Mouse (Mus musculus): Measurements from ENCODE around the gene Sinhcaf. TPM values are rescaled to one million over a fixed set of nuclear protein-coding genes. Genes with fewer than 3 reads are reported as not detected.
"Not testable (repeated sequence)": the region's sequence is repeated elsewhere in the genome, so short reads cannot be mapped to it uniquely, and the experiment has no call there.

Sinhcaf gene
- total RNA-seq, 1 experiment from 2014 or later, result 37.2 TPM

DNA sequence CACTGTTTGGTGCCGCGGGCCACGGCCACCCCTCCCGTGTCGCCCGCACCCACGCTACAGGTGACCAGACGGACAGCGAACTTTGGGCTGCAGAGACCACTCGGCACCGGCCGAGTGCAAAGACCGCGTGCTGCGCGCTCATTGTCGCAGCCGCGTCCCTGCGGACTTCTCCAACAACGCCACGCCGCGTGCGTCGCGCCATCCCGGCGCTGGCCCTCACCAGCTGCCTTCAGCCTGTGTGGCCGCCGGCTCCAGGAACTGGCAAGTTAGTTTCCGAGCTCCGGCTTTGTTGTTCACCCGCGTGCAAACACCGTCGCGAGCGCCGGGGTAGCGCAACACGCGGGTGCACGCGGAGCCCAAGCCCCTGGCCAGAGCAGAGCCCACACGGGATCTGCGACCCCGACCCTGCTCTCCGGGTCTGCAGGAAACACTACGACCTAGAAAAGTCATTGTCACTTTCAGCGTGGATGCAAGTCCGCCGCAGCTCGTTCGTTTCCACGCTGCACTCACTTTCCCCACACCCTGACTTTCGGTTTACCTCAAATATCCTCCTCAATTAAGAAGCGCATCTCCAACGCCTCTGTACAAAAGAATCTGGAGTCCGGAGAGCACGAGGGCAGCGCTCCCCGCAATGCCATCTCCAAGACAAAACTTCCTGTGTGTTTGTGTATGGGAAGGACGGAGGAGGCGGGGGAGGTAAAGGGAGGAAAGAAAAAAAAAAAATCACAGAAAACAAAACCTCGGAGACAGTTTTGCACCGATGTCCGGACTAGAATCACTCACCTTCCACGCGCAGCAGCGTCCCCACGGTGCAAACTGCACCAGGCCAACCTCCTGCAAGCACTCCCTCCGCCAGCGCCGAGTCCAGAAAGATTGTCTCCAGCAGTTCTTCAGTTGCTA, 508 bp downstream of the Sinhcaf start:
- DNase-seq, result peak; percentile 46

GRCm38 (mm10) chr6:148944767-148945508, 1.3 kb downstream of the Sinhcaf start:
- peak; percentile 71 for DNase-seq

DNA sequence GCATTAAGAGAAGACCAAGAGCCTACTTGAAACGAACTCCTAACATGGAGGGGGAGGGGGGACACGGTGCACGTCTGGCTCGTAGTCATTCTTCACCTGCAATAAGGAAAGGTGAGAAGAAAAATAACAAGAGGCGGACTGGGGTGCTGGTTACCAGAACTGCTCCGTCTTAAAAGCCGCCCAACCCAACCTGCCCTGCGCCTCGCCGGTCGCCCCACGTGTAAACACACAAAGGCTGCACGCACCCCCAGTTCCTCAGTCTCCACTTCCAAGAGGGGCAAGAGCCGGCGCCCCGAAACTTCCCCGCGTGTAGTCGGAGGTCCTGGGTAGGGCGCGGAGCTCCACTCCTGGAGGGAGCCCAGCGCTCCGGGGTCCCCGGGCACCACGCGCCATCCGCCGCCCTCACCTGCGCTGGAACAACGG, 1.9 kb downstream of the Sinhcaf start:
- no peak for DNase-seq

DNA sequence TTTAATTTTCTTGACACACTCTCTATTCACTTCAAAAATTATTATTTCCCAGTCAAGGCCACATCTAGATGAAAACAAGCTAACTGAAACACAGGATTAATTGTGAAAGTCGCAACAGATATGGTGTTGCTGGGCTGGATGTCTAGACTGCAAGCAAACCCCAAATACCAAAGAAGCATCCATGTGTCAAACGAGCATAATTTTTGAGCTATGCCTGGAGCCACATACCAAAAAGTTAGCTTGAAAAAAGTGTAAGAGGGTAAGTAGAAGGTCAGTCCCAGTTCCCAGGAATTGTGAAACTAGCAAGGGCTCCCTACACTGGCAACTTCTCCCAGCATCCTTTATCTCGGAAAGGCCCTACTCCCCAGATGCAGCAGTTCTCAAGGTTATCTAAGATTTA, 2.6 kb downstream of the Sinhcaf start:
- DNase-seq, result no peak

GRCm38 (mm10) chr6:148942406-148942805, 3.9 kb downstream of the Sinhcaf start:
- no peak for DNase-seq

DNA sequence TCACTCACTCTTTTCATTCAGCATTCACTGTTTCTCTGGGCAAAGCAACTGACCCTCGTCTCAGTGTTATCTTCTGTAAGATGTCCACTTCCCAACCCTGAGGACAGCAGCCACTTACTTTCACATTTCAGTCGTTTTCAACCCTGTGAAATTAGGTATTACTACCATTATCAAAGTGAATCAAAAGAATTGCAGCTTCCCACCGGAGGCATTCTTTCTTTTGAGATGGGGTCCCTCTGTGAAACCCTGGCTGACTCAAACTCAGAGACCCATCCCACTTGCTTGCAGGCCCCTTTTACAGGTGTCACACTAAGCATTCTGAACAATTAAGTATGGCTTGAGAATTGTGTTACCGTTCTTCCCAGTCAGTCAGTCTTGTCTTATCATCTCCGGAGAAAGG, 4.4 kb downstream of the Sinhcaf start:
- no peak for DNase-seq

GRCm38 (mm10) chr6:148940383-148940782, 5.9 kb downstream of the Sinhcaf start:
- not testable (repeated sequence) for DNase-seq

- DNase-seq, result no peak
Measured at GRCm38 (mm10) chr6:148937693-148938092, 8.6 kb downstream of the Sinhcaf start.

DNA sequence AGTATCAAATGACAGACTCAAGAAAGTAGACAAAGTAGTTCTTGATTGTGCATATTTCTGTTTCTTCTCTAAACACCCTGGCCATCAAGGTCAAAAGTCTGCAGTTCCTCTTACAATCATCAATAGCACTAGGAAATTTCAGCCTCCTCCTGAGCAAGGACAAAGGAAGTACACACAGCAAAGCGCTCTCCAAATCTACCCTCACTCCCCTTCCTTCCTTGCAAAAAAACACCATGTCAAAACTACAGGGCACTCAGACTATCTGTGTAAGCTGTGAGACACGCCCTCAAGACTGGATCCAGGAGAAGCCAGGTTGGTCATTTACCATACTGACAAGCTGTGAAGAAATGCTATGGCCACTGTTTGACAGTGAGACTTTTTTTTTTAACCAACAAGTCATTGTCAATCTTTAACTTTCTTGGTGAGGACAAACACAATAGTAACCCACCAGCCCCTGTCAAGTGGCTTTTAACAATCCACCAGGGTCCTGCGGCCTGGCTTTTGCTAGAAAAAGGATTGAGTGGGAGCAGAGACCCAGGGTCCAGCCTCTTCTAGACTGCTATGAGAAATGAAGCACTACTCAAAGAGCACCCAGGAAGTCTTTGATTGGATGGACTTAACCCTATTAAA, 11.2 kb downstream of the Sinhcaf start:
- no peak for DNase-seq

DNA sequence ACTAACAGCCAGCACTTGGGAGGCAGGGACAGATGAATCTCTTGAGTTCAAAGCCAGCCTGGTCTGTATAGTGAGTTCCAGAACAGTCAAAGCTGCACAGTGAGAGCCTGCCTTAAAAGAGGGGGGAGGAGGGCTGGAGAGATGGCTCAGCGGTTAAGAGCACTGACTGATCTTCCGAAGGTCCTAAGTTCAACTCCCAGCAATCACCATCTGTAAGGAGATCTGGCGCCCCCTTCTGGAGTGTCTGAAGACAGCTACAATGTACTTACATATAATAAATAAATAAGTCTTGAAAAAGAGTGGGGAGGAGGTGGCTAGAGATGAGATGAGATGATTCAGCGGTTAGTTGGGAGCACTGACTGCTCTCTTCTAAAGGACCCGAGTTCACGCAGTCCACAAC, 15.0 kb downstream of the Sinhcaf start:
- DNase-seq, result peak; percentile 28

GRCm38 (mm10) chr6:148918841-148919398, 27.3 kb downstream of the Sinhcaf start:
- DNase-seq, result no peak

DNA sequence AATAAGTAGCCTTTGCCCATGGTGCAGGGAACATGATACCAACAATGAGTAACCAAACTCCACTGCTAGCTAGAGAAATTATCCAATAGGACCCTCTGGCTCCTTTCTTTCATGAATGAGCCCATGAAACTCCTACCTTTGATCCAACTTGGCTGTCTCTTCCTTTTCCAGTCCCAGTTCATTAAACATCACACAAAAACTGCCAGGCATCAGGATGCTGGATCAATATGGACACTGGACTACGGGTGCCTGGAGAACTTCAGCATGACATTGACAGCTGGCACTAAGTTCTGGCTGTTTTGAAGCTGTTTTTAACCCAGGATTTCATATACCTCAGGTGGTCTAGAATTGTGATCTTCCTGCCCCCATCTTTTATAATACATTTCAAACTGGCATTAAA, 28.6 kb downstream of the Sinhcaf start:
- DNase-seq, result no peak

DNA sequence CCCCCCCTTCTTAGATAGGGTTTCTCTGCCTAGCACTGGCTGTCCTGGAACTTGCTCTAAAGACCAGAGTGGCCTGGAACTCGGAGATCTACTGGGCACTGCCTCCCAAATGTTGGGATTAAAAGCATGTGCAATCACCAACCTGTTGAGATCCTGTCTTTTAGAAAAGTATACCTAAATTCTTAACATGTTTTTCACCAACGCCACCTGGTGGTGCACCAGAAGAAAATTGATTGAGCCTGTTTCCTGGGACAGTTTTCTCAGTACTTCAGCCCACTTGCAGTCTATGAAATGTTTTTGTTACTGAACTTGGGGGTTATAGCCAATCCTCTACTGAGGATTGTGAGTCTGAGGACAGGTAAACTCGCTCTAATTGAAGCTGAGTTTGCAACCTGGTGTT, 29.4 kb downstream of the Sinhcaf start:
- peak; percentile 18 for DNase-seq

DNA sequence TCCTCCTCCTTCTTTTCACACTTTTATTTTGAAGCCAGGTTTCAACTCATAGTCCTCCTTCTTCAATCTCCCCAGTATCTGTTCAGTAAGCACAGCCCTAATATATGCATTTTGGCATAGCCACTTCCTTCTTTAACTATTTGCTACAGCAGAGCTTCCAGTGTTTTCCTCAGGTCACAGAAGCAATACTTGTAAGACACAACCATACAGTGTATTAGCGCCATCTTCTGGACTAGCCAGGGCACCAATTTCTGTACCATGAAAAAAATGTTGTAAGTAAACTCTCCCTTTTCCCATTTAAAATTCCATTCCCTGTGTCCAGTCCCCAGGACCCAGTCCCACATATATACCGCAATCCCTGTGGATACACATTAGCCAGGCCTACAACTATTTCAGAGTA, 32.3 kb downstream of the Sinhcaf start:
- DNase-seq, result peak; percentile 9

GRCm38 (mm10) chr6:148911906-148912305, 34.4 kb downstream of the Sinhcaf start:
- DNase-seq, result not testable (repeated sequence)

GRCm38 (mm10) chr6:148906958-148907357, 39.3 kb downstream of the Sinhcaf start:
- no peak for DNase-seq

GRCm38 (mm10) chr6:148902728-148903127, 43.5 kb downstream of the Sinhcaf start:
- DNase-seq, result peak; percentile 11

GRCm38 (mm10) chr6:148896507-148896851, 49.8 kb downstream of the Sinhcaf start:
- no peak for DNase-seq

- DNase-seq, result peak; percentile 93
Measured at GRCm38 (mm10) chr6:148895773-148896506, 50.3 kb downstream of the Sinhcaf start, which contains the start of gene Caprin2. Caprin2 (minus strand) TSS chr6:148896237.

- DNase-seq, result no peak
Measured at GRCm38 (mm10) chr6:148894888-148895772, 51.1 kb downstream of the Sinhcaf start.

DNA sequence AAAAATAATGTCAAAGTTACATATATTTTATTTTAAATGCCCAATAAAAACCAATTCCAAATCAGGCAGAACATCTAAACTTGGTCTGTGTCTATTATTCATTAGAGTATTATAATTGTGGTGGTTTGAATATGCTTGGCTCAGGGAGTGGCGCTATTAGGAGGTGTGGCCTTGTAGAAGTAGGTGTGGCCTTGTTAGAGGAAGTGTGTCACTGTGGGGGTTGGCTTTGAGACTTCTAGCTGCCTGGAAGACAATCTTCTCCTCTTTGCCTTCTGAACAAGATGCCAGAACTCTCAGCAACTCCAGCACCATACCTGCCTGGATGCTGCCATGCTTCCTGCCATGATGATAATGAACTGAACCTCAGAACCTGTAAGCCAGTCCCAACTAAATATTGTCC, 72.4 kb downstream of the Sinhcaf start:
- no peak for DNase-seq
